15 mouse cellular contexts compared by ENCODE assay signal in the genomic region with DNA sequence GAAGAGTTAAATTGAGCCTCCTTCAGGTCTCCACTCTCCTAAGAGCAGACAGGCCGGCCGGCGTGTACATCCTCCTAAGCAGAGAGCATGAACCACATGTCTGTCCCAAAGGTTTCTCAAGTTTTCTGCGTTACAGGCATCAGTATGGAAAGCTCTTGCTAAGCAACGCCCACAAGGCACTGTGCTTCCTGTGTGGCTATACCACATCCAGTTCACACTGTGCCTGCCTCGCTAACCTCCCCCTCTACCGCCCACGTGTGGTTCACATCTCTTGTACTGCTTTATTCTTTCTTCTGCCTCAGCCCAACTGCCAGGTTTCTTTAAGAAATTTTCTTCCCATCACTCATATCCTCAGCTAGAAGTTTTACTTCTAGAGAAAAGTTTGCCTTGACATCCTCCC.
DNase-seq lines count a peak whose midpoint lies in the region; ATAC-seq and TF ChIP-seq lines count a peak whose summit lies in the region.
"Had no signal": no experiment of that assay in that cellular context is flagged by ENCODE, and none has a peak within 500 bp of the region (broad histone marks: within the 10 kb centered on the region; RNA-seq: fewer than 3 reads in every experiment).

No protein-coding gene starts in this region.

- no peak for ATAC-seq in hindbrain, embryonic 13.5 days (ENCODE audit: low FRiP score)

- no peaks in the 10 kb centered on the region for H3K27me3 ChIP-seq in hindbrain, embryonic 13.5 days

- peak; percentile 11 for DNase-seq in lung, postnatal 25 days (ENCODE audit: low spot score)
- DNase-seq in lung, adult 2 months: no peak
- DNase-seq in ZHBTc4 (ENCODE audit: low read depth, low spot score): peak; percentile 18
- peak; percentile 22 to 34 for DNase-seq in left cerebral cortex, postnatal 36 days (ENCODE audit: low spot score in 2 of 2)
- peak; percentile 52 to 60 for DNase-seq in thymus, postnatal 10 days (ENCODE audit: low spot score in 2 of 2)
- no peak for DNase-seq in adrenal gland, adult 18-20 months (ENCODE audit: low spot score in 2 of 2)
- no peak for DNase-seq in urinary bladder, adult 2 months (ENCODE audit: low spot score)
- DNase-seq: adrenal gland, adult 8-10 months; cerebellum, adult 9-11 months; gastrocnemius, postnatal 14 days; heart, postnatal 14 days; kidney, adult 11 months had no signal

- no peak for TF ChIP-seq POLR2A in lung, adult 2 months (IDR thresholded peaks at IDR 0.05; ENCODE audit: borderline replicate concordance, extremely low read depth, low read depth, low read length)

- no peak overlapping the region for H3K4me3 ChIP-seq in lung, adult 2 months (replicated peaks; ENCODE audit: extremely low read depth, low read depth, low read length)
- H3K4me3 ChIP-seq in hindbrain, embryonic 13.5 days: no peak overlapping the region
- H3K4me3 ChIP-seq: layer of hippocampus, adult 2 months had no signal

- no peak overlapping the region for H3K4me2 ChIP-seq in hindbrain, embryonic 13.5 days

- H3K4me1 ChIP-seq in lung, adult 2 months (ENCODE audit: control insufficient read depth, insufficient read depth, low read length): no peaks in the 10 kb centered on the region
- H3K4me1 ChIP-seq in hindbrain, embryonic 13.5 days (replicated peaks): no peaks in the 10 kb centered on the region

- no peaks in the 10 kb centered on the region for H3K36me3 ChIP-seq in hindbrain, embryonic 13.5 days

- H3K27ac ChIP-seq in hindbrain, embryonic 13.5 days: no peak overlapping the region
- H3K27ac ChIP-seq: layer of hippocampus, adult 2 months; liver, embryonic 14.5 days had no signal

- no peak overlapping the region for H3K9ac ChIP-seq in hindbrain, embryonic 13.5 days
- H3K9ac ChIP-seq: liver, embryonic 14.5 days had no signal

- TF ChIP-seq CTCF in lung, adult 2 months (IDR thresholded peaks at IDR 0.05; ENCODE audit: insufficient read depth, low read length): no peak

- intact Hi-C loops in left cerebral cortex, postnatal 36 days (cut with DNase I): no loop called here

- no peaks in the 10 kb centered on the region for H3K9me3 ChIP-seq in hindbrain, embryonic 13.5 days

- 65% methylated on average over 8 of the region's 8 CpGs for WGBS in lung, adult 2 months
- WGBS in hindbrain, embryonic 13.5 days: 72% methylated on average over 8 of the region's 8 CpGs

Comparison
In these comparisons a context has a peak if more than half of its experiments do, and no peak if none do; other contexts are left out.
1. DNase-seq: peak in lung, postnatal 25 days (single experiment), ZHBTc4 (single experiment), left cerebral cortex, postnatal 36 days (2 of 2) and thymus, postnatal 10 days (2 of 2); none in lung, adult 2 months (single experiment), adrenal gland, adult 18-20 months (0 of 2) and urinary bladder, adult 2 months (single experiment).